Mouse (Mus musculus) spleen, postnatal 36 days (tissue): ENCODE results near the gene Glce.

Source experiments
- DNase-seq, 2 experiments: peaks; one replicate each; pipeline ENCODE4 v3.0.0; 2022; ENCODE audit warnings: low spot score in 2 of 2, mixed read lengths in 1 of 2

Glce gene

GRCm38 (mm10) chr9:62122508-62123215, at the start of gene Glce:
Gene Glce, minus strand, starts transcription at chr9:62122655.
- peak; percentile 95 to 98 for DNase-seq

GRCm38 (mm10) chr9:62172239-62172638, 49.8 kb upstream of the Glce start:
- no peak for DNase-seq

- DNase-seq: no peak
Measured at GRCm38 (mm10) chr9:62170921-62171320, 48.5 kb upstream of the Glce start.

GRCm38 (mm10) chr9:62166621-62167020, 44.2 kb upstream of the Glce start:
- DNase-seq: no peak

- no peak for DNase-seq
Measured at GRCm38 (mm10) chr9:62166186-62166585, 43.7 kb upstream of the Glce start.

- DNase-seq: no peak
Measured at GRCm38 (mm10) chr9:62162889-62163291, 40.4 kb upstream of the Glce start.

GRCm38 (mm10) chr9:62160788-62161187, 38.3 kb upstream of the Glce start:
- DNase-seq: no peak

GRCm38 (mm10) chr9:62158746-62159145, 36.3 kb upstream of the Glce start:
- no peak for DNase-seq

GRCm38 (mm10) chr9:62155821-62156220, 33.4 kb upstream of the Glce start:
- DNase-seq: no peak

GRCm38 (mm10) chr9:62155400-62155799, 32.9 kb upstream of the Glce start:
- DNase-seq: no peak

GRCm38 (mm10) chr9:62154956-62155355, 32.5 kb upstream of the Glce start:
- DNase-seq: no peak

GRCm38 (mm10) chr9:62154551-62154950, 32.1 kb upstream of the Glce start:
- DNase-seq: no peak

- DNase-seq: no peak
Measured at GRCm38 (mm10) chr9:62153263-62153662, 30.8 kb upstream of the Glce start.

GRCm38 (mm10) chr9:62152506-62152905, 30.1 kb upstream of the Glce start:
- DNase-seq: no peak

- DNase-seq: no peak
Measured at GRCm38 (mm10) chr9:62145198-62145597, 22.7 kb upstream of the Glce start.

- no peak for DNase-seq
Measured at GRCm38 (mm10) chr9:62143428-62143827, 21.0 kb upstream of the Glce start.

GRCm38 (mm10) chr9:62139027-62139426, 16.6 kb upstream of the Glce start:
- DNase-seq: no peak

GRCm38 (mm10) chr9:62137259-62137658, 14.8 kb upstream of the Glce start:
- no peak for DNase-seq

GRCm38 (mm10) chr9:62132005-62132782, 9.7 kb upstream of the Glce start:
- no peak for DNase-seq

GRCm38 (mm10) chr9:62130746-62131145, 8.3 kb upstream of the Glce start:
- no peak for DNase-seq

- DNase-seq: no peak
Measured at GRCm38 (mm10) chr9:62128056-62128455, 5.6 kb upstream of the Glce start.

- DNase-seq: no peak
Measured at GRCm38 (mm10) chr9:62125986-62126575, 3.6 kb upstream of the Glce start.

- no peak for DNase-seq
Measured at GRCm38 (mm10) chr9:62124266-62124665, 1.8 kb upstream of the Glce start.
